Mouse (Mus musculus): ENCODE data around the gene Trpm8. TPM values are rescaled to one million over a fixed set of nuclear protein-coding genes. Genes with fewer than 3 reads are reported as not detected.

Gene Trpm8
- polyA plus RNA-seq, 1 experiment from 2014 or later = not detected

DNA sequence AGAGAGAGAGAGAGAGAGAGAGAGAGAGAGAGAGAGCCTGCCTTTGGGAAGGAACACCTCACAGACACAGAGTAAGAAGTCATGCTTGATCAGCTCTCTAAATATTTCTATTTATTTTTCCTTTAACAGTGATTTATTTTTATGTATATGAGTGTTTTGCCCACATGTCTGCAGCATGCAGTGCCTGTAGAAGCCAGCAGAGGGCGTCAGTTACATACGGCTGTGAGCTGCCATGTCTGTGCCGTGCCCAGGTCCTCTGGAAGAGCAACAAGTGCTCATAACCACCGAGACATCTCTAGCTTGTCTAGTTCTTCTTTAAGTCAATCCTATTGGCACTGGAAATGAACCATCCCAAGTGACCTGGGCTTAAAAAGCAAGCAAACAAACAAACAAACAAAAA lies 12.5 kb downstream of the Trpm8 start:
- no peak overlapping the region for H3K4me2 ChIP-seq (replicated peaks)
- H3K36me3 ChIP-seq = no peaks in the 10 kb centered on the region
- peaks cover 70% of the 10 kb centered on the region for H3K9me3 ChIP-seq
- no peaks in the 10 kb centered on the region for H3K4me1 ChIP-seq
- WGBS = 42% methylated on average over 4 of the region's 4 CpGs
- H3K4me3 ChIP-seq = no peak overlapping the region
- no peak overlapping the region for H3K9ac ChIP-seq (replicated peaks)
- ATAC-seq (ENCODE audit: low FRiP score, low read depth) = no peak
- H3K27ac ChIP-seq (replicated peaks) = no peak overlapping the region
- no peaks in the 10 kb centered on the region for H3K27me3 ChIP-seq

DNA sequence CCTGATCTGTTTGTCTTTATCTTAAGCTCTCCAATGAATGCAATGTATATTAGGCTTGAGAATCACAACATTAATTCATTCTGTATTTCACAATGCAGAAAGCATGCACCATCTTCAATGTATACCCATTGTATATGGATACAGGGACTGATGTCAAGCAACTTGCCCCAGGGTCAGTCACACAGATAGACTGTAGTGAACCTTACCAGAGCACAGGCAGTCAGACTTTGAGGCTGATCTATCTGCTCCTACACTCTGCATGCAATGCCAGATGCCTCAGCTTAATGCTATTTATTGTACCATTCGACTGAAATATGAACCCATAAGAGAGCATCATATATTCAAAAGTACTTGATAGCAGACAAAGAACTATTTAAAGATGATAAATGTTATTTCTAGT lies 13.1 kb downstream of the Trpm8 start:
- H3K4me1 ChIP-seq = no peaks in the 10 kb centered on the region
- H3K9ac ChIP-seq (replicated peaks) = no peak overlapping the region
- H3K36me3 ChIP-seq = no peaks in the 10 kb centered on the region
- ATAC-seq (ENCODE audit: low FRiP score, low read depth) = no peak
- no peak overlapping the region for H3K27ac ChIP-seq (replicated peaks)
- no peak overlapping the region for H3K4me3 ChIP-seq
- no peaks in the 10 kb centered on the region for H3K27me3 ChIP-seq
- WGBS = 67% methylated on average over 1 of the region's 1 CpGs
- peaks cover 68% of the 10 kb centered on the region for H3K9me3 ChIP-seq
- no peak overlapping the region for H3K4me2 ChIP-seq (replicated peaks)

DNA sequence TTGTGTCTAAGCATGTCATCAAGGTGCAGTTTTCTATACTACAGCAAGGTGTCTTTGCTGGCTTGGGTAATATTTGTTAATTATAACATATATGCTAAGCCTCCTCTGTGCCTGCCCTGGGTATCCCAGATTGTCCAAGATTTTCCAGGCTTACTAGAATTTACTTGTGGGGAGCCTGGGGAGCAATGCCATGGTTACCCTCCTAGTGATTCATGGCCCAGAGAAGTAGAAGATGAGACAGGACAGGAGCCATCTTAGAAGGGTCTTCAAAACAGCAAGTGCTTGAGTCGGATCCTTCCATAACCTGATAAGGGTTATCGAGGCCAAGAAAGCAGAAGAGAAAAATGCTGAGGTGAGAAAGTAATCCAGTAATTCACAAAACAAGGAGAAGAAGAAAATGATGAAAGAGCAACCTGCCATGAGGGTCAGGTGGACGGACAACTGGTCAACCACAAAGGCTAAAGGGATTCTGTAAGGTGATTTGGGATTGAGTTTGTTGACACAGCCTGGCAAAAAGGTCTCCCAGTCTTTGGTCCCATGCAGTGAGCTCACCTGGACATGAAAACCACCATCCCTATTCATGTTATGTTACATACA lies 14.0 kb downstream of the Trpm8 start:
- Histone ChIP-seq H3K4me3 (no peak overlapping the region), H3K9ac (replicated peaks) (no peak overlapping the region), H3K27me3 (no peaks in the 10 kb centered on the region), H3K4me2 (replicated peaks) (no peak overlapping the region), H3K27ac (replicated peaks) (no peak overlapping the region), H3K4me1 (no peaks in the 10 kb centered on the region), H3K9me3 (peaks cover 70% of the 10 kb centered on the region), H3K36me3 (no peaks in the 10 kb centered on the region)
- no peak for ATAC-seq (ENCODE audit: low FRiP score, low read depth)
- 58% methylated on average over 3 of the region's 3 CpGs for WGBS

DNA sequence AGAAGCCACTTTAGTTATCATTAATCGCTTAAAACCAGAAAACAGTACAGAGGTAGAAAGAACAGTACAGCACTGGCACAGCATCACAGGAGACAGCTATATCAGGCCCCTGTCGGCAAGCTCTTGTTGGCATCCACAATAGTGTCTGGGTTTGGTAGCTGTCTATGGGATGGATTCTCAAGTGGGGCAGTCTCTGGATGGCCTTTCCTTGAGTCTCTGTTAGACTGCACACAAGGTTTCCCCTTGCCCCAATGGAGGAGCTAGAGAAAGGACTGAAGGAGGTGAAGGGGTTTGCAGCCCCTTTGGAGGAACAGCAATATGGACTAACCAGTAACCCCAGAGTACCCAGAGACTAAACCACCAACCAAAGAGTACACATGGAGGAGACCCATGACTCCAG lies 14.6 kb downstream of the Trpm8 start:
- H3K4me1 ChIP-seq = no peaks in the 10 kb centered on the region
- ATAC-seq (ENCODE audit: low FRiP score, low read depth) = no peak

DNA sequence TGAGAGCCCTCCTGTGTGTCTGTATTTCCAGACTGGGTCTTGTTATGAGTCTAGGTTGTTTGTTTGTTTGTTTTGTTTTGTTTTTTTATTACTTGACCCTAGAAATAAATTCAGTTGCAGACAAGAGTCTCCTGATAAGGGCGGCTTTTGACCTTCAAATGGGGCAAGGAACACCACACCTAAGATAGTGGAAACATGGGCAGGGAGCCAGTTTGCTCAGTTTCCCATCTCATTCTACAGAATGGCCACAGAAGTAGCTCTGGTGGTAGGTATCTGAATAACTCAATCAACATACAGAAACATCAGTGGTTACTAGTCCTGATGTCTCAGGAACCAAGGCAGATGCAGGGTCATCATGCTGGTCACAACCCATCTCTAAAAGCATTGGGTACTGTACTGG lies 17.2 kb downstream of the Trpm8 start:
- no peak overlapping the region for H3K4me2 ChIP-seq (replicated peaks)
- H3K36me3 ChIP-seq = no peaks in the 10 kb centered on the region
- H3K27ac ChIP-seq (replicated peaks) = no peak overlapping the region
- whole genome bisulfite sequencing = 21% methylated on average over 1 of the region's 1 CpGs
- H3K4me3 ChIP-seq = no peak overlapping the region
- ATAC-seq (ENCODE audit: low FRiP score, low read depth) = no peak
- H3K9me3 ChIP-seq = peaks cover 72% of the 10 kb centered on the region
- H3K9ac ChIP-seq (replicated peaks) = no peak overlapping the region
- no peaks in the 10 kb centered on the region for H3K4me1 ChIP-seq
- no peaks in the 10 kb centered on the region for H3K27me3 ChIP-seq

More for the DNA sequence above, 14.6 kb downstream of the Trpm8 start:
- no peaks in the 10 kb centered on the region for H3K27me3 ChIP-seq
- H3K9me3 ChIP-seq = peaks cover 70% of the 10 kb centered on the region
- H3K4me3 ChIP-seq = no peak overlapping the region
- H3K36me3 ChIP-seq = no peaks in the 10 kb centered on the region
- H3K4me2 ChIP-seq (replicated peaks) = no peak overlapping the region
- no peak overlapping the region for H3K9ac ChIP-seq (replicated peaks)
- H3K27ac ChIP-seq (replicated peaks) = no peak overlapping the region
- WGBS = 51% methylated on average over 2 of the region's 2 CpGs

GRCm38 (mm10) chr1:88296171-88296920 lies 18.9 kb downstream of the Trpm8 start:
- H3K27me3 ChIP-seq = no peaks in the 10 kb centered on the region
- H3K27ac ChIP-seq (replicated peaks) = no peak overlapping the region
- 72% methylated on average over 4 of the region's 4 CpGs for WGBS
- no peak overlapping the region for H3K9ac ChIP-seq (replicated peaks)
- H3K4me1 ChIP-seq = no peaks in the 10 kb centered on the region
- no peak overlapping the region for H3K4me2 ChIP-seq (replicated peaks)
- ATAC-seq (ENCODE audit: low FRiP score, low read depth) = 0 out of 2 replicates have a peak, but pooled peaks have one; percentile 7
- no peak overlapping the region for H3K4me3 ChIP-seq
- H3K36me3 ChIP-seq = no peaks in the 10 kb centered on the region
- H3K9me3 ChIP-seq = peaks cover 74% of the 10 kb centered on the region

DNA sequence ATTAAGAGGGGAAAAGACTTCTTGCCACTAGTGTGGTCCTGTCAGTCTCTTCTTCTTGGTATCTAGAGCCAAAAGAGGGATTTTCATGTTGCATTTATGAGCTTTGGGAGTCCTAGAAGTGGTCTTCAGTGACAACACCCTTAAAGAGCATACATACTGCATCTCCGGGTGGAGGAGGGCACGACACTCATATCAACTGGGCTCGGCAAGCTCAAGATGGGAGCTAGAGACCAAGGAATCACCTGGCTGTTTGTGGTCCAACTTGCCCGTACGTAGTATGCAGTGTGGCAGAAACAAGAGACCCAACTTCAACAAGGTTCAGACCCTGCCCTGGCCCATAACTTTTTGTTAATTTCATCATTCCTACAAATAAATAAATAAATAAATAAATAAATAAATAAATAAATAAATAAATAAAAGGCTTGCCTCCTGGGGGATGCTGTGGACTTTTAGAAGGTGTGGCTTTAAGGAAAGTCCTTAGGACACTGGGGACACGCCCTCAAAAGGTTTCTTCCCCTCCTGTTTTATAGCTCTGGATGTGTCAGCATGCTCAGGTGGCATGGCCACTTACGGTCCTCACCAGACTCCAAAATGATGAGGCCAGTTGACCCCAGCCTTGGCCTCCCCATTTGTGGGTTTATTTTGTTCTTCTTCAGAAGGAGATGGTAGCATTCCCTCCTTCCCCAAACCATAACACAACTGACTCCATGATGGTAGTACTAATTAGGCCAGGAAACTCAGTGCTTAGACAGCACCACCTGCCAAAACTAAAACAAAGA lies 20.2 kb downstream of the Trpm8 start:
- no peak for ATAC-seq (ENCODE audit: low FRiP score, low read depth)
- Histone ChIP-seq H3K9me3 (peaks cover 77% of the 10 kb centered on the region), H3K4me3 (no peak overlapping the region), H3K27me3 (no peaks in the 10 kb centered on the region), H3K9ac (replicated peaks) (no peak overlapping the region), H3K4me2 (replicated peaks) (no peak overlapping the region), H3K4me1 (no peaks in the 10 kb centered on the region), H3K36me3 (no peaks in the 10 kb centered on the region), H3K27ac (replicated peaks) (no peak overlapping the region)
- 67% methylated on average over 7 of the region's 7 CpGs for WGBS

GRCm38 (mm10) chr1:88298686-88299528 lies 21.4 kb downstream of the Trpm8 start:
- 63% methylated on average over 4 of the region's 4 CpGs for WGBS
- no peaks in the 10 kb centered on the region for H3K4me1 ChIP-seq
- H3K27me3 ChIP-seq = no peaks in the 10 kb centered on the region

DNA sequence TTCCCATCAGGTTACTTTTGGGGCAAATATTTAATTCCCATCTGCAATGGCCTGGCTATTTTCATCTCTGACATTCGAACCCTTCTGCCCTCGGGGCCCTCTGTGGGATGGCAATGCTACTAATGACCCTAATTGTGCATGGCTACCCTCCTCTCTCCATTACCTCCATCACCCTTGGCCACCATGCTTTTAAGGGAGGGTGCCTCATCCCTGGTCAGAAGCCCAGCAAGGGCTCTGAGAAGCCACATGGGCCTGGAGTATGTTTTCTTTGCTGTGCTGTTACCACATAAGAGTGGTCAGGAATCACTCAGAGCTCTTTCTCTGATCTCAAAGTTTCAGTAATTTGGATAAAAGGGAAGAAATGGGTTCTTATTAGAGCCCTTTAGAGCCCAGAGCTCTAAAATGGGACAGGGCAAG lies 22.1 kb downstream of the Trpm8 start:
- H3K27me3 ChIP-seq = no peaks in the 10 kb centered on the region
- no peaks in the 10 kb centered on the region for H3K36me3 ChIP-seq
- no peak overlapping the region for H3K4me3 ChIP-seq
- H3K9ac ChIP-seq (replicated peaks) = no peak overlapping the region
- WGBS = 89% methylated on average over 2 of the region's 2 CpGs
- H3K27ac ChIP-seq (replicated peaks) = no peak overlapping the region
- no peak overlapping the region for H3K4me2 ChIP-seq (replicated peaks)
- ATAC-seq (ENCODE audit: low FRiP score, low read depth) = no peak
- no peaks in the 10 kb centered on the region for H3K4me1 ChIP-seq
- peaks cover 88% of the 10 kb centered on the region for H3K9me3 ChIP-seq

More at GRCm38 (mm10) chr1:88298686-88299528, 21.4 kb downstream of the Trpm8 start:
- no peak overlapping the region for H3K27ac ChIP-seq (replicated peaks)
- no peak overlapping the region for H3K4me2 ChIP-seq (replicated peaks)
- H3K4me3 ChIP-seq = no peak overlapping the region
- H3K36me3 ChIP-seq = no peaks in the 10 kb centered on the region
- ATAC-seq (ENCODE audit: low FRiP score, low read depth) = no peak
- no peak overlapping the region for H3K9ac ChIP-seq (replicated peaks)
- H3K9me3 ChIP-seq = peaks cover 86% of the 10 kb centered on the region

- Histone ChIP-seq H3K9me3 (peaks cover 92% of the 10 kb centered on the region), H3K9ac (replicated peaks) (no peak overlapping the region), H3K4me1 (no peaks in the 10 kb centered on the region), H3K36me3 (no peaks in the 10 kb centered on the region), H3K4me2 (replicated peaks) (no peak overlapping the region), H3K27me3 (no peaks in the 10 kb centered on the region), H3K27ac (replicated peaks) (no peak overlapping the region), H3K4me3 (no peak overlapping the region)
- WGBS = 45% methylated on average over 5 of the region's 5 CpGs
- peak; percentile 9; the same call in 1 of the 2 replicates for ATAC-seq (ENCODE audit: low FRiP score, low read depth)
Measured at GRCm38 (mm10) chr1:88300301-88301050, 23.0 kb downstream of the Trpm8 start.
